Mouse (Mus musculus): Measurements from ENCODE around the gene Tcf19. TPM values are rescaled to one million over a fixed set of nuclear protein-coding genes. Genes with fewer than 3 reads are reported as not detected.
"Not testable (repeated sequence)": the region's sequence is repeated elsewhere in the genome, so short reads cannot be mapped to it uniquely, and the experiment has no call there.

Tcf19 gene
- polyA plus RNA-seq, 1 experiment = 22.6 TPM

DNA sequence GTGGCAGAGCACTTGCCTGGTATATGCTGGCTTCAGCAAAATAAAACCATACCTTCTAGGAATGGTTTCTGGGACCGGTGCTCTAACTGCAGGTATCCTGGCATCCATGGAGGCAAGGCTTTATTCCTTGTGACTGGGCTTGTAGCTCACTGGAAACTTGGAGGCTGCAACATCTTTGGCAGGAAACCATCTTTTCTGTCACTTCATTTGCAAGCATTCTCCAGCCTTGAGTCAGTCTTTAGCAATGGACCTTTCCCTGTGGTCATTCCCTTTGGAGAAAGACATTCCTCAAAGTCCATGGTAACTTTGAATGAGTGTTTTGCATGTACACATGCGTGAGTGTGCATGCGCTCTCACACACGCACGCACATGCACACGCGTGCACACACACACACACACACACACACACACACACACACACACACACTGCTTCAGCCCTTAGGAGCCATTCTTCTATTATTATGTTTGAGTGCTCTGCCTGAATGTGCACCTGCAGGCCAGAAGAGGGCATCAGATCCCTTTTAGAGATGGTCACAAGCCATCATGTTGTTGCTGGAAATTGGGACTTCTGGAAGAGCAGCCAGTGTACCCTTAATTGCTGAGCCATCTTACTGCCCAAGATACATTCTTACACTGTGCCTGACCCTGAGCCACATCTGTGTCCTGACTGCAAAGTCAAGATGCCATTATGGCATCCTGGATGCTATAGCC, 3.6 kb downstream of the Tcf19 start:
- H3K4me3 ChIP-seq (ENCODE audit: insufficient read depth, low read length) = no peak overlapping the region
- H3K4me1 ChIP-seq (ENCODE audit: control insufficient read depth, insufficient read depth, low read length) = peaks cover 7% of the 10 kb centered on the region; the same call in 1 of the 2 replicates
- no peak overlapping the region for H3K27ac ChIP-seq (ENCODE audit: insufficient read depth, low read depth, low read length)
- TF ChIP-seq CTCF (IDR thresholded peaks at IDR 0.05; ENCODE audit: low read depth, low read length) (no peak), POLR2A (IDR thresholded peaks at IDR 0.05; ENCODE audit: borderline replicate concordance, low read depth, low read length) (no peak)

DNA sequence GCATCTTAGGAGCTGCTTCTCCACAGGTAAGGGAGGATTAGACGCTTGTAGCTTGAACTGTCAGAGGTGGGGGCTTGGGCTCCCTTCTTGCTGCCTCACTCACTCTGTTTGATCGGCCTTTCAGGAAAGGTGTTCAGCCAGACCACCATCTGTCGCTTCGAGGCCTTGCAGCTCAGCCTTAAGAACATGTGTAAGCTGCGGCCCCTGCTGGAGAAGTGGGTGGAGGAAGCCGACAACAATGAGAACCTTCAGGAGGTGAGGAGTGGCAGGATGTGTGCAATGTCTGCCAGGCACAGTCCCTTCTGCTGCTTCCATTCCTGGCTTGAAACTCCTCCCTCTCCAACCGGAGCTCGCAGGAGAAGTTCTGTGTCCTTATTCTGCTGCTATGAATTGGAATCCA, 7.3 kb downstream of the Tcf19 start:
- no peak overlapping the region for H3K27ac ChIP-seq (ENCODE audit: insufficient read depth, low read depth, low read length)
- TF ChIP-seq POLR2A (IDR thresholded peaks at IDR 0.05; ENCODE audit: borderline replicate concordance, low read depth, low read length) (no peak), CTCF (IDR thresholded peaks at IDR 0.05; ENCODE audit: low read depth, low read length) (no peak)
- no peak overlapping the region for H3K4me3 ChIP-seq (ENCODE audit: insufficient read depth, low read length)
- no peaks in the 10 kb centered on the region for H3K4me1 ChIP-seq (ENCODE audit: control insufficient read depth, insufficient read depth, low read length)

DNA sequence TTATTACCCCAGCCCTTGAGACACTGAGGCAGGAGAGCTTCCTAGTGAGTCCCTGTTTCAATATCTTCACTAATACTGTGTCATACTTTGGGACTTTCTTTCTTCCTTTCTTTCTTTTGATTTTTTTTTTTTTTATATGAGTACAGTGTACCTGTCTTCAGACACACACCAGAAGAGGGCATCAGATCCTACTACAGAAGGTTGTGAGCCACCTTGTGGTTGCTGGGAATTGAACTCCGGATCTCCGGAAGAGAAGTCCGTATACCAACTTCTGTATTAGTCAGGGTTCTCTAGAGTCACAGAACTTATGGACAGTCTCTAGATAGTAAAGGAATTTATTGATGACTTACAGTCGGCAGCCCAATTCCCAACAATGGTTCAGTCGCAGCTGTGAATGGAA, 8.3 kb downstream of the Tcf19 start:
- H3K27ac ChIP-seq (ENCODE audit: insufficient read depth, low read depth, low read length); H3K4me3 ChIP-seq (ENCODE audit: insufficient read depth, low read length); H3K4me1 ChIP-seq (ENCODE audit: control insufficient read depth, insufficient read depth, low read length): not testable (repeated sequence)

DNA sequence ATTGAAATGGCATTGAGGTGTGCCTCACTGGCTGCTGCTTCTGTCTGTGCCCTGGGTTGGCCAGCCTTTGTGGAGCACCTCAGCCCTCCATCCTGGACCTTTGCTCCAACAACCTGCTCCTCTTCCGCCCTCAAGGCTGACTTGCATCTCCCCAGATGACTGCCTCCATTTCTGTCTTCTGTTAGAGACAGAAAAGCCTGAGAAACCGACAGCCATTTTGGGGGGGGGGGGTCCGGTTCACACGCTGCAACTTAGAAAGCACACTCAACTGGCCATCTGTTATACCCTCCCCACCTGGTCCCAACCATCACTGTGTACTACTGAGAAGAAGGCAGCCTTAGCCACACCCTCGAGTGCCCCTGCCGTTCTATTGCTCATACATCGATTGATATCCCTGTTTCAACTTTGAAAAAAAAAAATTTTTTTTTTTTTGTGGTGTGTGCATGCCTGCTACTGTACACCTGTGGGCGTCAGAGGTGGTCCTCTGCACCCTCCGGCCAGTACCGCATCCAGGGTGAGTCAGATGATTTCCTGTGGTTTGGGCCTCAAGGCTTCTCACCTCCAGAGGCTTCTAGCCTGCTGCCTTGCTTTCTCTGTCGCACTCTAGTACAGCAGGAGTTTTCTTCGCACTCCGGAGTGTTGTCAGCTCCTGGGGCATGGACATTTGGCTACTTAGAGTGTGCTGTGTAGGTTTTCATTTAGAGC, 8.9 kb downstream of the Tcf19 start:
- Histone ChIP-seq H3K4me3 (ENCODE audit: insufficient read depth, low read length) (no peak overlapping the region), H3K27ac (ENCODE audit: insufficient read depth, low read depth, low read length) (no peak overlapping the region), H3K4me1 (ENCODE audit: control insufficient read depth, insufficient read depth, low read length) (no peaks in the 10 kb centered on the region)
- no peak for TF ChIP-seq CTCF (IDR thresholded peaks at IDR 0.05; ENCODE audit: low read depth, low read length)
- TF ChIP-seq POLR2A (IDR thresholded peaks at IDR 0.05; ENCODE audit: borderline replicate concordance, low read depth, low read length) = no peak

DNA sequence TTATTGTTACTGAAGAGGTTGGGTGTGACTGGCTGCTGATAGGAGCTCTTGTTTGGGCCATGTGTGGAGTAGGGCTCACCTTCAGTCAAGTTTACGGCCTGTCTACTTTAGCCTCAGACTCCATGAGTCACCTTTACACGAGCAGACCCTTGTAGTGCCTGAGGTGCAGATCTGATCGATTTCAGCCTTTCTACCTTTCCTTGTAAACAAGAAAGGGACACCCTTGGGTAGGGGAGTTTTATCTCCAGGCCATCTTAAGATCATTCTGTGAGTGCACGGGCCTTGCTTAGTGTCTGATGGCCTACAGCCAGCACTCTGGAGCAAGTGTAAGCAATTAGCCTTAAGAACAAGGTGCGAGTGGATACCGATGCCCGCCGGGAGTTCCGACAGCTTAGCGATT, 9.7 kb downstream of the Tcf19 start:
- no peak overlapping the region for H3K27ac ChIP-seq (ENCODE audit: insufficient read depth, low read depth, low read length)
- no peak for TF ChIP-seq CTCF (IDR thresholded peaks at IDR 0.05; ENCODE audit: low read depth, low read length)
- TF ChIP-seq POLR2A (IDR thresholded peaks at IDR 0.05; ENCODE audit: borderline replicate concordance, low read depth, low read length) = no peak
- no peak overlapping the region for H3K4me3 ChIP-seq (ENCODE audit: insufficient read depth, low read length)
- H3K4me1 ChIP-seq (ENCODE audit: control insufficient read depth, insufficient read depth, low read length) = no peaks in the 10 kb centered on the region

DNA sequence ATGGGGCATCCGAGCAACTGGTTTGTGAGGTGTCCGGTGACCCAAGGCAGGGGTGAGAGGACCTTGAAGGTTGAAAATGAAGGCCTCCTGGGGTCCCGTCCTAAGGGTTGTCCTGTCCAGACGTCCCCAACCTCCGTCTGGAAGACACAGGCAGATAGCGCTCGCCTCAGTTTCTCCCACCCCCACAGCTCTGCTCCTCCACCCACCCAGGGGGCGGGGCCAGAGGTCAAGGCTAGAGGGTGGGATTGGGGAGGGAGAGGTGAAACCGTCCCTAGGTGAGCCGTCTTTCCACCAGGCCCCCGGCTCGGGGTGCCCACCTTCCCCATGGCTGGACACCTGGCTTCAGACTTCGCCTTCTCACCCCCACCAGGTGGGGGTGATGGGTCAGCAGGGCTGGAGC, 10.8 kb downstream of the Tcf19 start, which contains the start of gene Pou5f1:
TSS of gene Pou5f1 (plus strand) at position 243 of the 400 bp plus-strand sequence.
- no peaks in the 10 kb centered on the region for H3K4me1 ChIP-seq (ENCODE audit: control insufficient read depth, insufficient read depth, low read length)
- TF ChIP-seq POLR2A (IDR thresholded peaks at IDR 0.05; ENCODE audit: borderline replicate concordance, low read depth, low read length) (no peak), CTCF (IDR thresholded peaks at IDR 0.05; ENCODE audit: low read depth, low read length) (no peak)
- no peak within 1 kb of the TSS for H3K4me3 ChIP-seq (ENCODE audit: insufficient read depth, low read length)
- no peak within 1 kb of the TSS for H3K27ac ChIP-seq (ENCODE audit: insufficient read depth, low read depth, low read length)

DNA sequence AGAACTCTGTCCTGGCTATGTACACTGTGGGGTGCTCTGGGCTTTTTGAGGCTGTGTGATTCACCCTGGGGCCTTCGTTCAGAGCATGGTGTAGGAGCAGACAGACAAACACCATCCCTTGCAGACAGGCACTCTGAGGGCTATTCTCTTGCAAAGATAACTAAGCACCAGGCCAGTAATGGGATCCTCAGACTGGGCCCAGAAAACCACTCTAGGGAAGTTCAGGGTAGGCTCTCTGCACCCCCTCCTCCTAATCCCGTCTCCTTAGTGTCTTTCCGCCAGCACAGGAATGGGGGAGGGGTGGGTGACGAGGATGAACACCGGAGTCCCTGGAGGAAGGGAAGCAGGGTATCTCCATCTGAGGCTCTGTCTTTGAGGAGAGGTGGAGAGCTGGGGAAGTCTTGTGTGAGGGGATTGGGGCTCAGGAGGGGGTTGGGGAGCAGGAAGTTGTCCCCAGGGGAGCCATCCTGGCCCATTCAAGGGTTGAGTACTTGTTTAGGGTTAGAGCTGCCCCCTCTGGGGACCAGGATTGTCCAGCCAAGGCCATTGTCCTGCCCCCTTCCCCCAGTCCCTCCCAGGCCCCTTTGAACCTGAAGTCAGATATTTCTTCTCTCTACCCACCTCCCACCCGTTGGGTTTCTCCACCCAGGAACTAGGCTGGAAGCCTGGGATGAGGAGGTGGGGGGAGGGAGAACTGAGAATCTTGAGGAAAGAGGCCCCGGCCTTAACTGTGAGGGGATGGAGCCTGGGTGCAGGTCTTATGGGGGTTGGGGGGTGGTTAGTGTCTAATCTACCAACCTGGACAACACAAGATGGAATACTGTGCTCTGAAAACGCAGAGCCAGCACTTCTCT, 11.8 kb downstream of the Tcf19 start:
- Histone ChIP-seq H3K4me3 (ENCODE audit: insufficient read depth, low read length) (no peak overlapping the region), H3K27ac (ENCODE audit: insufficient read depth, low read depth, low read length) (no peak overlapping the region)

DNA sequence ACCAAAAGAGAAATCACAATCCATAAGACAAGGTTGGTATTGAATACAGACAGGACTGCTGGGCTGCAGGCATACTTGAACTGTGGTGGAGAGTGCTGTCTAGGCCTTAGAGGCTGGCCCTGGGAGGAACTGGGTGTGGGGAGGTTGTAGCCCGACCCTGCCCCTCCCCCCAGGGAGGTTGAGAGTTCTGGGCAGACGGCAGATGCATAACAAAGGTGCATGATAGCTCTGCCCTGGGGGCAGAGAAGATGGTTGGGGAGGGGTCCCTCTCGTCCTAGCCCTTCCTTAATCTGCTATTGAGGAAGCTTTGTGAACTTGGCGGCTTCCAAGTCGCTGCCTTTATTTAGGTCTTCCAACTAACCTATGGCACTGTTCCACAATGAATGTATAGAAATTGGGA, 12.8 kb downstream of the Tcf19 start:
- Histone ChIP-seq H3K27ac (ENCODE audit: insufficient read depth, low read depth, low read length) (no peak overlapping the region), H3K4me3 (ENCODE audit: insufficient read depth, low read length) (no peak overlapping the region), H3K4me1 (ENCODE audit: control insufficient read depth, insufficient read depth, low read length) (no peaks in the 10 kb centered on the region)
- no peak for TF ChIP-seq CTCF (IDR thresholded peaks at IDR 0.05; ENCODE audit: low read depth, low read length)
- no peak for TF ChIP-seq POLR2A (IDR thresholded peaks at IDR 0.05; ENCODE audit: borderline replicate concordance, low read depth, low read length)

More for the DNA sequence above, 11.8 kb downstream of the Tcf19 start:
- TF ChIP-seq POLR2A (IDR thresholded peaks at IDR 0.05; ENCODE audit: borderline replicate concordance, low read depth, low read length) (no peak), CTCF (IDR thresholded peaks at IDR 0.05; ENCODE audit: low read depth, low read length) (no peak)
- H3K4me1 ChIP-seq (ENCODE audit: control insufficient read depth, insufficient read depth, low read length) = no peaks in the 10 kb centered on the region

DNA sequence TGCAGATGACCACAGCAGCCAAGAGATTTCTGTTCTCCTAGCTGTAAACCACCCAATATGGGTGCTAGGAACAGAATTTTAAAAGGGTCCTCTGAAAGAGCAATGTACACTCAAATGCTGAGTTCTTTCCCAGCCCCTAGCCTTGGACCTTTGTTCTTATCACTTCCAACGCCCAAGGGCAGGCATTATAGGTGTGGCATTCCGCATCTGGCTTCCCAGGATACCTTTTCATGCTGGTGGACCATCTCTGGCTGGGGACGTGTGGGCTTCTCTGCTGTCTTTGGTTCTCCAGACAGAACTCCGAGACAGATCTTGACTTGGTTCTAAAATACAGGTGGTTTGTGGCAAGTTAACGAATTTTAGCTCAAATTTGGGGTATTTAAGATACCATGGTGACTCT, 13.9 kb downstream of the Tcf19 start:
- Histone ChIP-seq H3K4me1 (ENCODE audit: control insufficient read depth, insufficient read depth, low read length) (no peaks in the 10 kb centered on the region), H3K4me3 (ENCODE audit: insufficient read depth, low read length) (no peak overlapping the region), H3K27ac (ENCODE audit: insufficient read depth, low read depth, low read length) (no peak overlapping the region)
- TF ChIP-seq CTCF (IDR thresholded peaks at IDR 0.05; ENCODE audit: low read depth, low read length) = no peak
- TF ChIP-seq POLR2A (IDR thresholded peaks at IDR 0.05; ENCODE audit: borderline replicate concordance, low read depth, low read length) = no peak

DNA sequence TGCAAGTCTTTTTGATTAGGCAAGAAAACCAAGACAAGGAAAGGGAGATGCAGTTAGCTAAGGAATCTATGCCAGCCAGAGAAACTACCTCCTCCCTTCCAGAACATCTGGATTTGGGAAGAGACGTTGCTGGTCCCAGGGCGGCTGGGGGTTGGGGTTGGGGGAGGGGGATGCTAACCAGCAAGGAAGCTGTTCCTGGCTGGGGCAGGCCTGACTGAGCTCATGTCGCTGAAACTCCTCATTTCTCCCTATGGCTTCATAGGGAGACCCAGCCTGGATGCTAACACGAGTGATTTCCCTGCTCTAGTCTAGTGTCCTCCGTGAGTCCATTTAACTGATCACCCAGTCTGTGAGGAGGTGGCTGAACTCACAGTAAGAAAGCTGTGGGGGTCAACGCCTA, 14.4 kb downstream of the Tcf19 start:
- no peak for TF ChIP-seq POLR2A (IDR thresholded peaks at IDR 0.05; ENCODE audit: borderline replicate concordance, low read depth, low read length)
- TF ChIP-seq CTCF (IDR thresholded peaks at IDR 0.05; ENCODE audit: low read depth, low read length) = no peak
- no peaks in the 10 kb centered on the region for H3K4me1 ChIP-seq (ENCODE audit: control insufficient read depth, insufficient read depth, low read length)
- H3K4me3 ChIP-seq (ENCODE audit: insufficient read depth, low read length) = no peak overlapping the region
- no peak overlapping the region for H3K27ac ChIP-seq (ENCODE audit: insufficient read depth, low read depth, low read length)
